Mouse (Mus musculus) lung, adult 2 months (tissue): Measurements from ENCODE around the gene Taar6. TPM values are rescaled to one million over a fixed set of nuclear protein-coding genes. Genes with fewer than 3 reads are reported as not detected.

Experiments used
- DNase-seq: peaks from one replicate; pipeline ENCODE4 v3.0.0; 2022
- H3K4me1 ChIP-seq: fragments of 200-500 bp; 2 replicates; pipeline ENCODE4 v1.6.1; 2011; ENCODE audit warnings: low read length; ENCODE audit not compliant: control insufficient read depth, insufficient read depth
- H3K4me3 ChIP-seq: fragments of 200-500 bp; replicated peaks from 2 replicates; pipeline ENCODE3; 2011; ENCODE audit warnings: low read depth, mild to moderate bottlenecking, control low read depth, low read length; ENCODE audit errors: extremely low read depth
- CTCF ChIP-seq: fragments of 200-500 bp; IDR thresholded peaks from 2 replicates; pipeline ENCODE4 v1.5.1; 2011; ENCODE audit warnings: mild to moderate bottlenecking, low read length, control low read depth; ENCODE audit not compliant: insufficient read depth
- POLR2A ChIP-seq: fragments of 200-500 bp; IDR thresholded peaks from 2 replicates; pipeline ENCODE4 v1.6.1; 2011; ENCODE audit warnings: low read depth, mild to moderate bottlenecking, control low read depth, low read length, borderline replicate concordance; ENCODE audit errors: extremely low read depth
- WGBS: fragments of 180-500 bp; shearing (Covaris S2); methylation state at CpG from one replicate; pipeline ENCODE4 v1.1.7; 2018; 5-methylcytosine and 5-hydroxymethylcytosine counted together
- polyA plus RNA-seq: library from polyadenylated mRNA; depleted of rRNA; stranded (reverse); fragments of >200 nt; gene quantifications from 2 replicates; pipeline ENCODE4 v1.2.3, GENCODE M21; 2012

Taar6 gene
- polyA plus RNA-seq, 1 experiment, result not detected

- no peaks in the 10 kb centered on the region for H3K4me1 ChIP-seq
- 57% methylated on average over 4 of the region's 4 CpGs for WGBS
- no peak overlapping the region for H3K4me3 ChIP-seq
- no peak for TF ChIP-seq CTCF
- no peak for TF ChIP-seq POLR2A
- DNase-seq, result no peak
Measured at GRCm38 (mm10) chr10:23977958-23978357, 7.5 kb downstream of the Taar6 start.

GRCm38 (mm10) chr10:23971256-23971655 is 14.2 kb downstream of the Taar6 start:
- DNase-seq, result no peak
- WGBS, result 80% methylated on average over 5 of the region's 5 CpGs
- Histone ChIP-seq H3K4me1 (no peaks in the 10 kb centered on the region), H3K4me3 (no peak overlapping the region)
- no peak for TF ChIP-seq CTCF
- TF ChIP-seq POLR2A, result no peak

- no peak within 1 kb of the TSS for H3K4me3 ChIP-seq
- 84% methylated on average over 11 of the region's 11 CpGs for WGBS
- no peak for DNase-seq
- no peaks in the 10 kb centered on the region for H3K4me1 ChIP-seq
- TF ChIP-seq CTCF (no peak), POLR2A (no peak)
Measured at GRCm38 (mm10) chr10:23970656-23971165, 14.7 kb downstream of the Taar6 start, which contains the start of gene Taar5. Taar5 (plus strand) TSS chr10:23970706.

GRCm38 (mm10) chr10:23964921-23965610 is 20.4 kb downstream of the Taar6 start:
- TF ChIP-seq POLR2A (no peak), CTCF (no peak)
- no peaks in the 10 kb centered on the region for H3K4me1 ChIP-seq
- WGBS, result 70% methylated on average over 6 of the region's 6 CpGs
- no peak overlapping the region for H3K4me3 ChIP-seq
- no peak for DNase-seq

- Histone ChIP-seq H3K4me1 (no peaks in the 10 kb centered on the region), H3K4me3 (no peak overlapping the region)
- whole genome bisulfite sequencing, result 38% methylated on average over 3 of the region's 3 CpGs
- no peak for TF ChIP-seq CTCF
- no peak for TF ChIP-seq POLR2A
- no peak for DNase-seq
Measured at GRCm38 (mm10) chr10:23963444-23963843, 22.0 kb downstream of the Taar6 start.

GRCm38 (mm10) chr10:23960444-23960915 is 25.0 kb downstream of the Taar6 start, which contains the start of gene Taar4:
Taar4 (plus strand) TSS chr10:23960494.
- 93% methylated on average over 13 of the region's 13 CpGs for WGBS
- Histone ChIP-seq H3K4me1 (no peaks in the 10 kb centered on the region), H3K4me3 (no peak within 1 kb of the TSS)
- TF ChIP-seq POLR2A (no peak), CTCF (no peak)
- no peak for DNase-seq

- Histone ChIP-seq H3K4me1 (no peaks in the 10 kb centered on the region), H3K4me3 (no peak overlapping the region)
- no peak for TF ChIP-seq POLR2A
- TF ChIP-seq CTCF, result no peak
- WGBS, result 30% methylated on average over 3 of the region's 3 CpGs
- DNase-seq, result no peak
Measured at GRCm38 (mm10) chr10:23959071-23959470, 26.4 kb downstream of the Taar6 start.

- WGBS, result 73% methylated on average over 6 of the region's 6 CpGs
- DNase-seq, result no peak
- TF ChIP-seq CTCF (no peak), POLR2A (no peak)
- Histone ChIP-seq H3K4me1 (no peaks in the 10 kb centered on the region), H3K4me3 (no peak overlapping the region)
Measured at GRCm38 (mm10) chr10:23951714-23952113, 33.7 kb downstream of the Taar6 start.

GRCm38 (mm10) chr10:23949508-23950005 is 35.9 kb downstream of the Taar6 start, which contains the start of gene Taar3:
Taar3 (plus strand) TSS chr10:23949558.
- DNase-seq, result no peak
- TF ChIP-seq CTCF (no peak), POLR2A (no peak)
- no peaks in the 10 kb centered on the region for H3K4me1 ChIP-seq
- WGBS, result 85% methylated on average over 16 of the region's 16 CpGs
- H3K4me3 ChIP-seq, result no peak within 1 kb of the TSS

- Histone ChIP-seq H3K4me3 (no peak overlapping the region), H3K4me1 (no peaks in the 10 kb centered on the region)
- DNase-seq, result no peak
- WGBS, result 40% methylated on average over 7 of the region's 7 CpGs
- no peak for TF ChIP-seq CTCF
- no peak for TF ChIP-seq POLR2A
Measured at GRCm38 (mm10) chr10:23948026-23948425, 37.4 kb downstream of the Taar6 start.
